Mouse (Mus musculus) urinary bladder, postnatal 36 days (tissue): Measurements from ENCODE around the gene Fam227b.
A peak's percentile ranks its signal among the peaks of the same experiment; 100 is the strongest.

Experiments used
- DNase-seq, 2 experiments: peaks; one replicate each; pipeline ENCODE4 v3.0.0; 2022; ENCODE audit warnings: low spot score in 2 of 2, mixed read lengths in 1 of 2

Fam227b gene

DNA sequence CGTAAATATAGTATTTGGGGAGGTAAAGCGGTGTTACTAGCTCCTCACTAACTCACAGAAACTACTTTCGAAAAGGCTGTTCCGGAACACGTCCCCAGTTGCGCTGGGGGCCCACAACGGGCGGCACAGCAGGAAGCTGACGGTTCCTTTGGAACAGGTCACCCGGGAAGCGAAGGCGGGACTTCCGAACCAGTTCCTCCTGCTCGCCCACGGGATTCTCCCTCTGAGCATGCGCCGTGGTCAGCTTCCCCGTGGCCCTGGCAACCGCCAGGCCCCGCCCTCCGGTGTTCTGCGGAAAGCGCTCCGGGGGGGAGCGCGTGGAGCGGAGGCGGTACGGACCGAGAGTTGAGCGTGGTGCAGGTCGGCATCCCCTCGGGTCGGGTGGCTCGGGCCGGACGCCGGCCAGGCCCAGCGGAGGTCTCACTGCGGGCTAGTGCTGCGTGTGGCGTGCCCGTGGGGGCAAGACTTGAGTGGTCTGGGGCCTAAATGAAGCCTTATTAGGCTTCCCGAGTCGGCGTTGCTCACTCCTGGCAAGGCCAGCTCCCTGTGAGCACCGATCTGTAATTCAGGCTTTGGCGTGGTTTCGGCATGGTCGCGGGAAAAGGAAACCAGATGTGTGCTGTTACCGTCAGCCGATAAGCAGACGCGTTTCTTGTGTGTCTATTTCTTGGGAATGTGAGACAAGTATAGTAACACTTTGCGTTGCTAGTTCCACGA lies at the start of gene Fam227b, which contains the start of gene Dtwd1:
Fam227b (minus strand) TSS at position 150 of the 717 bp plus-strand sequence.
Dtwd1 (plus strand) TSS at position 287 of the 717 bp plus-strand sequence.
- DNase-seq = peak; percentile 97 to 98

GRCm38 (mm10) chr2:126198971-126199370 lies 47.2 kb upstream of the Fam227b start:
- no peak for DNase-seq

- no peak for DNase-seq
Observed at GRCm38 (mm10) chr2:126195631-126196356, 44.0 kb upstream of the Fam227b start.

- DNase-seq = no peak
Observed at GRCm38 (mm10) chr2:126192129-126192528, 40.3 kb upstream of the Fam227b start.

- DNase-seq = no peak
Observed at GRCm38 (mm10) chr2:126191306-126191705, 39.5 kb upstream of the Fam227b start.

- no peak for DNase-seq
Observed at GRCm38 (mm10) chr2:126171427-126171826, 19.6 kb upstream of the Fam227b start.

DNA sequence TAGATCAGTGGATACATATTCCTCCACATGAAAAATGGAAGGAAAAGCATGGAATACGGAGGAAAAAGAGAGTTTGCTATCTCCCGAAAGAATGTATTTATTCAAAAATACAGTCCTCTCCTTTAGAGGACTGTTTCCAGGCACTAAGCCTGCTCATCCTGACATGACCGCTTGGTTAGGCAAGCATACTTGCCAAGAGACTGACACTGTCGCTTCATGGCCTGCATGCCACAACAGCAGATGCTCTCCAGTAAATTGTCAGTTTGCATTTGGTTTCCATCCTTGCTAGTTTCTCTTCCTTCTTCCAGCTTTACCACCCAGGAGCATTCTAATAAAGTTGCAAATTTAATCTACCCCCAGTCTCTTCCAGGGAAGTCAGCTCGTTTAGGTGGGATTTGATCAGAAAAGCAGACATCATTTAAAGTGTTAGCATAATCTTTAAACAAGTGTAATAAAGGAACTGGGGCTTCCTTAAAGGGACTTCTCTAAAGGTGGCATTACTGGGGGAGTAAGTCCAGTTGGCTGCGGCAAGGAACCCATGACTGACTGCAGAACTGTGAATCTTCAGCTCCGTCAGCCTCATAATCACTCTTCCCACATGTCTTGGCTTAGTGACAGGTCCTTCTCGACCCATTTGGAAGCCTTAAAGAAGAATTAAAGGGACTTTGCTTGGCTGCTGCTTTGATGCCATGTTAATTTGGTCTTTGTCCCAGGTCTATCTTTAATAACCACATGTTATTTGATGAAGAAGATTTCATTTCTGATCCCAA lies 15.2 kb upstream of the Fam227b start:
- DNase-seq = no peak

DNA sequence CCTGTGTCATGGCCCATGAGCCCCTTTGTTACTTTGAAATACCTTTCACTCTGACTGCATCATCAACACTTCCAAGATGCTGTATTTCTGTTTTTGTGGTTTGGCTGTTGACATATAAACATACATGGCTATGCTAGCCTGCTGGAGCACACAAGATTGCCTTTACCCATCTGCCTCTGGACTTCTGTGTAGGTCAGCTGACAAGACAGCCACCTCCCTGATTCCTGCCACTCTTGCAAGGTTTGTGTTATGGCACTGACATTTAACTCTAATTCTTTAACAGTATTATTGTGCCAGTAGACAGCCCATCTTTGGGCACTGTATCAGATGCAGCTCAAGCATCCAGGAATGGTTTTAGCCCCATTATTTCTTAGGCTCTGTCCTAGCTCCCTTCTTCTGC lies 14.5 kb upstream of the Fam227b start:
- no peak for DNase-seq

DNA sequence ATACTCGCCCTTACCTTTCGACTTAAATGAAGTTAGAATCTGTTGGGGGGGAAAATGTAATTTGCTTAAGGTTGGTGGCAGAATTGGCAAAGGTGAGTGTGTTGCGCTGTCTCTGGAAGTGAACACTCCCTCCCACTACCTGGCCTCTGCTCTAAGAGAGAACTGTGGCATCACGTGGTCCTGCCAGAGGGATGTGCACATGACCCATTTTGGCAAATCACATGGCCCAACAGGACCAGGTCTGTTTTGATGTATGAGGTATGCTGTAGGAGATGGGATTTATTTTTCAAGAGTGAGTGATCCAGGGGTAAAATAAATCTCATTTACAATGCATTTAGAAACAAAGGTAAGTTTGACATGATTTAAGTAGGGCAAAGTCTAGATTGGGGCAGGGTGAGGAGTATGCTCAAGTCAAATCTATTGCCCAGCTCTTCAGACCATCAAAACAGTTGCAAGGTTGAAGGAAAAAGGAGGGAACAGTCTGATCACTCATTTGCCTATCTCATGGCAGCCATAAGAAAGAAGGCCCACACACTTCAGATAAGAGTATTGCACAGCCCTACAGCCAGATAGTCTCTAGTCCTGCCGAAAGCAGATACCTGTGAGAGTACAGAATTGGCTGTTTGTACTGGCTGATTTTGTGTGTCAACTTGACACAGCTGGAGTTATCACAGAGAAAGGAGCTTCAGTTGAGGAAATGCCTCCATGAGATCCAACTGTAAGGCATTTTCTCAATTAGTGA lies 13.6 kb upstream of the Fam227b start:
- no peak for DNase-seq

- DNase-seq = no peak
Observed at GRCm38 (mm10) chr2:126147723-126148122, 4.1 kb downstream of the Fam227b start.

- DNase-seq = no peak
Observed at GRCm38 (mm10) chr2:126094616-126095015, 57.2 kb downstream of the Fam227b start.

GRCm38 (mm10) chr2:126090432-126090831 lies 61.4 kb downstream of the Fam227b start:
- no peak for DNase-seq

DNA sequence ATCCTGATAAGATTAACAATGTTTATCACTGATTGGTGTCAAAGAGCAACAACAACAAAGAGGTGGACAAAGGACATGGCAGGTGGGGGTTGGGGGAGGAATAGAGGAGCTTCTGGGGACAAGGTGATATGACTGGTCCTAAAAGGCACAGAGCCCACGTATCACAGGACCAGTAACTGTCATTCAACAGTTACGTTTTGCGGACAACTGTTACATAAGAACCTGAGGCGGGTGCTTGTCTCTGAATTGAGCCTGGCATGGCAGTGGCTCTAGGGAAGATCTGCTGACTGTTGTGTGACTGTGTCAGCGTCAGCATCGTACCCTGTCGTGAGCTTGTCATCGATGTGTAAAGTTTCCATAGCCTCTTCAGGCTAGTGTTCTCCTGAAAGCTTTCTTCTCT lies 65.6 kb downstream of the Fam227b start:
- no peak for DNase-seq

- DNase-seq = no peak
Observed at GRCm38 (mm10) chr2:126084326-126084725, 67.5 kb downstream of the Fam227b start.

DNA sequence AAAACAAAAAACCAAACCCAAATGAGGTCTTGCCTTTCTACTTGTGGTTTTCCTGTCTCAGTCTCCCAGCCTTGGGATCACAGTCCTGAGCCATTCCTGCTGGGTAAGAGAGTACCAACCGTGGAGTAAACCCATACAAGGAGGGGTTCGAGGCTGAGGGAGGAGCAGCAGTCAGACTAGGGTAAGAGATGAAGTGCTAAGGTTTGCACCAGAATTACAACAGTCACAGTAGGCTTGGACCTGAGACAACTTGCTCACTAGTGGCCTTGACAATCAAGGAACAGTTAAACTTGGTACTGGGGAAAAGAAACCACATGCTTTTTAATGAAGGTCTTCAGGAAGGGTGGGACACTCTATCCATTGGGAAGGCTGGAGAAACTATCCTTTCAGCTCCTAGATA lies 72.7 kb downstream of the Fam227b start:
- DNase-seq = no peak

GRCm38 (mm10) chr2:126076506-126076905 lies 75.3 kb downstream of the Fam227b start:
- no peak for DNase-seq

DNA sequence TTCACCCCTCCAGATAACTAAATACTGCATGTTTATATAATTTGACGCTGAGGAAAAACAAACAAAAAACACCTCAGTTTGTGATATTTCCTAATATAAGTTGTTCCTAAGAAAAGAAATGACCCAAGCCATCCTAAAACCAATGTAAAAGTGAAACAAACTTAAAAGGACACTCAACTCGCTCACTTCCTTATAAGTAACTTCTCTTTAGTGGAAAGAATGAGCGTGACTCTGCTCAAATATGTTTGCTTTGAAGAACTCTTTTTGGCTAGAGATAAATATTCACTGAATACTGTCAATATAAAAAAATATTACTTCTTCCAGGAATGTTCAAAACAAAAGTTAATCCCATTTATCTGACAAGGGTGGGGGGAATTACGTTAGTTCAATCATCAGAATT lies 78.1 kb downstream of the Fam227b start:
- no peak for DNase-seq

DNA sequence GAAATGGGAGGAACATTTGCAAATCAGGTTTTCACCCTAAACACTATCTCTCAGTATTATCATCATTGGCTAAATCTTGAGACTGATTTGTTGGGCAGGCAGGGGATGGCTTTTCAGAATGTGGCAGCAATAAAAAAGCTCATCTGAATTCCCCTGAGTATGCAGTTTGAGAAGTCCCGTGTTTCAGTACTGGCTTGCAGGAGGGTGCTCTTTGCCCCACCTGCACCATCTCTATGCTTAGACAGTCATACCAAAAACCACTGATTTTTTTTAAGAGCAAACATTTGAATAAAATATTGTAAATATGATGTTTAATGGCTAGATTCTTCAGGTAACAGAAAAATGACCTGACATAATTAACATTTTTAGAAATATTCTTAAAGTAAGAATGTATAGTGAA lies 82.1 kb downstream of the Fam227b start:
- DNase-seq = no peak

DNA sequence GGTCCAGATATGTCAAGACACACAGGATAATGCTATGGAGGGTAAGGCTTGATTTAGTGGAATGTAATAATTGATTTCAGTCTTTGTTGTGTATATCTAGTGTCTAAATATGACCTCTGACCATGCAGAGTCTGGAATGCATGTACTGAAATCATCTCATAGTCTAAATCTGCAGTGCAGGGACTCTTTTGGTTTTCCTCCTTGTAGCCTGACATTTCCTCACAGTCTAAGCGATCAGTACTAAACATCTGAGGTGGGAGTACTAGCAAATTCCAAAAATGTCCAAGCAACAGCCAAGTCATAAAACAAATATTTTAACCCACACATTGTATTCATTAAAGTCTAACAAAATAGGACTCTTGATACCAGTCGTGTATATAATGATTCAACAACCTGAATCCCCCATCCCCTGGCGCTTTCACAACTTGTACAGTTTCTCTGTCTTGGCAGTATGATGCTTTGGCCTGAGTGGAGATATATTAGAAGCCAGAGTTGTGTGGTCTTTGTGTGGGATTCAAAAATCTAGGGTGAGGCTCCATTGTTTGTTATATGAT lies 86.4 kb downstream of the Fam227b start:
- DNase-seq = no peak

DNA sequence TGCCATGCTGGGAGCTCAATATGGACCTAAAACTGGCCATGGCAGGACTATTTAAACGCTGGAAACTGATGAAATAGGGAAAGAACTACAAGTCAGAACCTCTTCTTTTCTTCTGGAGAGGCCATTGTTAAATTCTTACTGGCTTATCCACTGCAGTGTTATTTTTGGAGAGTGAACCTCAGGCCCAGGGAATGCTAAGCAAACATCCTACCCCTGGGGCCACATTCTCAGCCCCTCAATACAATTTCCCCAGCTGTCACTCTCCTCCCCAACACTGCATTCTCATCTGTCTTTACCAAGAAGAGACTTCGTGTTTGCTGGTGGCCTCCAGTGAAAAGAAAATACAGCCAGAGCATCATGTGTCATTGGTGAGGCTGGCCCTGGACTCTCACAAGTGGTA lies 87.0 kb downstream of the Fam227b start:
- DNase-seq = no peak

DNA sequence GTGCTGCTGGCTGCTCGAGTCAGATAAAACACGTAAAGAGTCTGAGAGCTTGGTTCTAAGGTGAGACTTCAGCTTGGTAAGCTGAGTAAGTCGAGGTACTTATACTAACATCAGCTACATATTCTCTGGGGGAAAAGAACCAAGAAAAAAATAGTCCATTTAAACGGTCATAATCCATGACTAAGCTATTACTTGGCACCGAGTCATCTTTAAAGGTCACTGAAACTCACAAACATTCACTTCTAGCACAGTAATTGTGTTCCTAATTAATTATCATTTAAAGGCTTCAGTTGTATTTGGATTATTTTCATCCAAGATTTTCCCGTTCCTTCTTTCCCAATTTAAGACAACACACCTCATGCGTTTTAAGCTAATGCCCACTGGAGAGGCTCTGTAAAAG lies 88.9 kb downstream of the Fam227b start:
- DNase-seq = no peak
